Mouse (Mus musculus) lung, embryonic 15.5 days (tissue): ENCODE measurements around the gene Gm9803. TPM values are rescaled to one million over a fixed set of nuclear protein-coding genes. Genes with fewer than 3 reads are reported as not detected.

Experiments used
- ATAC-seq: fragments of 200-750 bp; cut with Nextera tagmentation; 2 replicates; pipeline ENCODE4 v1.8.0; 2017; ENCODE audit warnings: moderate number of reproducible peaks, borderline replicate concordance; ENCODE audit not compliant: low FRiP score, low TSS enrichment; ENCODE audit errors: extremely low read depth
- H3K27ac ChIP-seq: fragments of 300-500 bp; sonication (generic); 2 replicates; pipeline ENCODE4 v1.5.1; 2015; ENCODE audit warnings: moderate library complexity, mild to moderate bottlenecking, inconsistent platforms
- H3K27me3 ChIP-seq: fragments of 300-500 bp; sonication (generic); 2 replicates; pipeline ENCODE4 v1.6.1; 2015; ENCODE audit warnings: inconsistent platforms
- H3K36me3 ChIP-seq: fragments of 300-500 bp; sonication (generic); 2 replicates; pipeline ENCODE4 v1.6.1; 2015; ENCODE audit warnings: inconsistent platforms
- H3K4me1 ChIP-seq: fragments of 300-500 bp; sonication (generic); 2 replicates; pipeline ENCODE4 v1.6.1; 2015; ENCODE audit warnings: inconsistent platforms
- H3K4me2 ChIP-seq: fragments of 300-500 bp; sonication (generic); 2 replicates; pipeline ENCODE4 v1.6.1; 2015; ENCODE audit warnings: inconsistent platforms, mild to moderate bottlenecking, moderate library complexity
- H3K4me3 ChIP-seq: fragments of 300-500 bp; sonication (generic); 2 replicates; pipeline ENCODE4 v1.5.1; 2015; ENCODE audit warnings: mild to moderate bottlenecking, inconsistent platforms
- H3K9ac ChIP-seq: fragments of 300-500 bp; sonication (generic); 2 replicates; pipeline ENCODE4 v1.6.1; 2015; ENCODE audit warnings: inconsistent platforms
- H3K9me3 ChIP-seq: fragments of 300-500 bp; sonication (generic); 2 replicates; pipeline ENCODE4 v1.6.1; 2016; ENCODE audit warnings: inconsistent platforms
- WGBS: fragments of 180-500 bp; shearing (Covaris S2); methylation state at CpG from one replicate; pipeline ENCODE4 v1.1.7; 2015; 5-methylcytosine and 5-hydroxymethylcytosine counted together
- polyA plus RNA-seq: library from polyadenylated mRNA; unstranded; fragments of >200 nt; fragmentation: Nextera tagmentation; extraction: Ambion mirVana; gene quantifications from 2 replicates; pipeline ENCODE4 v1.2.1, GENCODE M21; 2015

Gm9803 gene
- polyA plus RNA-seq, 1 experiment from 2014 or later: 15.1 TPM

DNA sequence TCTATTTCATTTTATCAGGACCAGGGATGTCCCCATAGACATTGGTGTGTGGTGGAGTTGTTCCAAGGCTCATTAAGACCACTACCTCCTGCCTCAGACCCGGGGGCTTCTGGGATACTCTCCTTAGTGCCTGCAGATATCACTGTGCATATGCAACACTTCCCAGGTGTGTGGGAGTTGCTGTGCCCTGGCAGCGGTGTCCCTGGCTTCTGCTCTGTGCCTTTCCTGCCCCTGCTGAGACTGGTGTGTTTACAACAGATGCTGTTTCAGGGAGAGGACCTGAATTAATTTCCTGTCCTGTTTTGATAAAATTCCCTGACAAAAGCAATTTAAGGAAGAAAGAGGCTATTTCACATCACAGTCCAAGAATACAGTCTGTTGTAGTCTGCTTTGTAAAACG is 27.0 kb downstream of the Gm9803 start:
- Histone ChIP-seq H3K4me3 (no peak overlapping the region), H3K27me3 (no peaks in the 10 kb centered on the region), H3K9ac (no peak overlapping the region), H3K9me3 (no peaks in the 10 kb centered on the region), H3K4me1 (no peaks in the 10 kb centered on the region), H3K36me3 (no peaks in the 10 kb centered on the region), H3K27ac (no peak overlapping the region), H3K4me2 (no peak overlapping the region)
- WGBS: 33% methylated on average over 3 of the region's 3 CpGs
- ATAC-seq: no peak

DNA sequence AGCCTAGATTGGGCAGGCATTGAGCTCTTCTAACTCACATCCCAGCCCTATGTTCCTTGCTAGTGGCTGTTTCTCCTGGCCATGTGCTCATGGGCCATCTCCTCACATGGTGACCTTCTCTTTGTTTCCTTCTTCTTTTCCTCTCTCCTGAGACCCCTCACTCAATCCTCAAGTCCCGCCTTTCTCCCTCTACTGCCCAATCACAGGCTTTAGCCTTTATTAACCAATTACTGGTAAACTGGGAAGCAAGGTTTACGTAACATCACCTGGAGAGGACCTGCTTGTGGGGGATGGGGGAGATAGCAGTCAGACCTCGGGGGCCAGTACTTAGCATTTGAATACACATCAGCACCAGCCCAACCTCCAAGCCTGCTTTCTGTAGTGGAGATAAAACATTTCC is 27.5 kb downstream of the Gm9803 start:
- H3K27ac ChIP-seq: no peak overlapping the region
- H3K4me3 ChIP-seq: no peak overlapping the region
- WGBS: 36% methylated on average over 3 of the region's 3 CpGs
- ATAC-seq: no peak
- no peak overlapping the region for H3K9ac ChIP-seq
- no peaks in the 10 kb centered on the region for H3K9me3 ChIP-seq
- H3K27me3 ChIP-seq: no peaks in the 10 kb centered on the region
- no peak overlapping the region for H3K4me2 ChIP-seq
- no peaks in the 10 kb centered on the region for H3K36me3 ChIP-seq
- no peaks in the 10 kb centered on the region for H3K4me1 ChIP-seq

DNA sequence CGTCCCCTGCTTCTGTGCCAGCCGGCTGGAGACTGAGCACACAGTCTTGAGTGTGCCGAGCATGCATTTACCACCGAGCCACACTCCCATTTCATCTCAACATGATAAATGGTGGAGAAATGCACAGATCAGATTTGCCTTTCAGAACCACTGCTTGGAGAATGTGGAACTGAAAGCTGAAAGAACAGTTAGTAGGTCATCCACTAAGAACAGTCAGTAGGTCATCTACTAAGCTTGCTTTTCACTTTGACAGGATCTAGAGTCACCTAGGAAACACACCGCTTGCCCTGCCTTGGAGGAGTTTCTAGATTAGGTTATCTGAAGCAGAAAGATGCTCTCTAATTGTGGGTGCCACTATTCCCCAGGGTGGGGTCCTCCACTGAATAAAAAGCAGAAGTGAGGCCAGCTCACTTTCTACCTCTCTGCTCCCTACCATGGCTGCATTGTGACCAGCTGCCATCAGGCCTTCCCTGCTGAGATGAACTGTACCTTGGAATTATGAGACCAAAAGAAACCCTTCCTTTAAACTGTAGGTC is 33.8 kb downstream of the Gm9803 start:
- no peaks in the 10 kb centered on the region for H3K36me3 ChIP-seq
- 85% methylated on average over 5 of the region's 5 CpGs for WGBS
- H3K9ac ChIP-seq: no peak overlapping the region
- H3K27me3 ChIP-seq: no peaks in the 10 kb centered on the region
- no peak for ATAC-seq
- no peaks in the 10 kb centered on the region for H3K4me1 ChIP-seq
- H3K4me2 ChIP-seq: no peak overlapping the region
- no peaks in the 10 kb centered on the region for H3K9me3 ChIP-seq
- H3K27ac ChIP-seq: no peak overlapping the region
- H3K4me3 ChIP-seq: no peak overlapping the region

DNA sequence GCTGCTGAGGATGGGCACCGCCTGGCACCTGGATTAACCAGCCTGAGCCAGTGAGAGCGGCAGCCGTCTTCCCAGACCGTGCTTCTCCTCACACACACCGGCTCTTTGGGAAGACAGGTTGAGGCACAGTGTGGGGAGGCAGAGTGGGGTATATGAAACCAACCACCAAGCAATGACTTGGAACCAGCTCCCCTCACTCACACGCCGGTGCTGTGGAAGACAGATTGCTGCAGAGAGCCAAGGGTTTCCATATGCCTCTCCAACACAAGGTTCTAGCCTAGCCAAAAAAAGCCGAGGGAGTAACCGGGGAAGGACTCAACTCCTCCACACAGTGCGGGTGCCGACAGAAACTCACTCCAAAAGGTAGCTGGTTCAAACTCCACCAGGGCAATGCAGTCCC is 35.4 kb downstream of the Gm9803 start:
- no peaks in the 10 kb centered on the region for H3K27me3 ChIP-seq
- H3K4me3 ChIP-seq: no peak overlapping the region
- H3K36me3 ChIP-seq: no peaks in the 10 kb centered on the region
- 70% methylated on average over 11 of the region's 11 CpGs for WGBS
- ATAC-seq: no peak
- H3K27ac ChIP-seq: no peak overlapping the region
- H3K9ac ChIP-seq: no peak overlapping the region
- H3K9me3 ChIP-seq: no peaks in the 10 kb centered on the region
- no peaks in the 10 kb centered on the region for H3K4me1 ChIP-seq
- H3K4me2 ChIP-seq: no peak overlapping the region

DNA sequence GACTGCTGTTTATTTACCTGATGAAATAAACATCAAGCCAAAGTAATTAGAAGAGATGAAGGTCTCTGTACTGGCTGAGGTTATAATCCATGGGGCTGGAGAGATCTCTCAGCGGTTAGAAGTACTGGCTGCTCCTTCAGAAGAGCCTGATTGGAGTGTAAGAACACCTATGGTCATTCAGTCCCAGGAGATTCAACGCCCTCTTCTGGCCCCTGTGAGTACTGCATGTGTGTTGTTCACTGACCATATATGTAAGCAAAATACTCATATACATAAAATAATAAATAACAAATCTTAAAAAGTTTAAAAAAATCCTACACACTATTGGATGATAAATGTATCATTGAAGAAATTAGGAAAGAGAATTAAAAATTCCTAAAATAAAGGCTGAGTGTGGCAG is 36.9 kb downstream of the Gm9803 start:
- H3K27ac ChIP-seq: no peak overlapping the region
- ATAC-seq: no peak
- no peaks in the 10 kb centered on the region for H3K36me3 ChIP-seq
- H3K9ac ChIP-seq: no peak overlapping the region
- H3K27me3 ChIP-seq: no peaks in the 10 kb centered on the region
- H3K4me1 ChIP-seq: no peaks in the 10 kb centered on the region
- no peaks in the 10 kb centered on the region for H3K9me3 ChIP-seq
- H3K4me3 ChIP-seq: no peak overlapping the region
- WGBS: 37% methylated on average over 2 of the region's 2 CpGs
- H3K4me2 ChIP-seq: no peak overlapping the region

DNA sequence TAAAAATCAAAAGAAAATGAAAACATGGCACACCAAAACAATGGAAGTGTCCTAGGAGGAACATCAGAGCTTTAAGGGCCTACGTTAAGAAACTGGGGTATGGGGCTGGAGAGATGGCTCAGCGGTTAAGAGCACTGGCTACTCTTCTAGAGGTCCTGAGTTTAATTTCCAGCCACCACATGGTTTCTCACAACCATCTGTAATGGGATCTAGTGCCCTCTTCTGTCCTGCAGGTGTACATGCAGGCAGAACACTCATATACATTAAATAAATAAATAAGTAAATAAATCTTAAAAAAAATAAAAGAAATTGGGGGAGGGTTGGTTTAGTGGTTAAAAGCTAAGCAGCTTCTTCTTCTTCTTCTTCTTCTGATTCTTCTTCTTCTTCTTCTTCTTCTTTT is 37.4 kb downstream of the Gm9803 start:
- no peaks in the 10 kb centered on the region for H3K27me3 ChIP-seq
- H3K27ac ChIP-seq: no peak overlapping the region
- 84% methylated on average over 2 of the region's 2 CpGs for WGBS

More for the DNA sequence above, 37.4 kb downstream of the Gm9803 start:
- Histone ChIP-seq H3K9me3 (no peaks in the 10 kb centered on the region), H3K36me3 (no peaks in the 10 kb centered on the region), H3K4me2 (no peak overlapping the region), H3K4me3 (no peak overlapping the region), H3K4me1 (no peaks in the 10 kb centered on the region), H3K9ac (no peak overlapping the region)
- ATAC-seq: no peak

Other genes starting within 250 kb of the Gm9803 start
- 4.0 and 4.3 TPM in 2 replicates for gene Bend3, start 45.3 kb upstream of the Gm9803 start, polyA plus RNA-seq
- gene 1700021F05Rik, start 16.9 kb downstream of the Gm9803 start, polyA plus RNA-seq: 48.1 and 52.1 TPM in 2 replicates
- 204 and 215 TPM in 2 replicates for gene Cd24a, start 54.2 kb downstream of the Gm9803 start, polyA plus RNA-seq